Mouse (Mus musculus) limb, embryonic 13.5 days (tissue): ENCODE results near the gene Tmbim6. TPM values are rescaled to one million over a fixed set of nuclear protein-coding genes. Genes with fewer than 3 reads are reported as not detected.

Experiments used
- ATAC-seq: fragments of 200-750 bp; cut with Nextera tagmentation; 2 replicates; pipeline ENCODE4 v1.8.0; 2017; ENCODE audit warnings: low read depth, moderate number of reproducible peaks, moderate TSS enrichment; ENCODE audit not compliant: low FRiP score
- H3K27ac ChIP-seq: fragments of 300-500 bp; sonication (generic); 2 replicates; pipeline ENCODE4 v1.5.1; 2015; ENCODE audit warnings: inconsistent platforms, mild to moderate bottlenecking, moderate library complexity
- H3K27me3 ChIP-seq: fragments of 300-500 bp; sonication (generic); 2 replicates; pipeline ENCODE4 v1.6.1; 2015; ENCODE audit warnings: mild to moderate bottlenecking, inconsistent platforms
- H3K36me3 ChIP-seq: fragments of 300-500 bp; sonication (generic); 2 replicates; pipeline ENCODE4 v1.6.1; 2015; ENCODE audit warnings: inconsistent platforms, mild to moderate bottlenecking, moderate library complexity
- H3K4me1 ChIP-seq: fragments of 300-500 bp; sonication (generic); 2 replicates; pipeline ENCODE4 v1.6.1; 2015; ENCODE audit warnings: inconsistent platforms
- H3K4me2 ChIP-seq: fragments of 300-500 bp; sonication (generic); replicated peaks from 2 replicates; pipeline ENCODE4 v1.6.1; 2015; ENCODE audit warnings: inconsistent platforms, mild to moderate bottlenecking, moderate library complexity
- H3K4me3 ChIP-seq: fragments of 300-500 bp; sonication (generic); 2 replicates; pipeline ENCODE4 v1.5.1; 2015; ENCODE audit warnings: moderate library complexity, mild to moderate bottlenecking, inconsistent platforms
- H3K9ac ChIP-seq: fragments of 300-500 bp; sonication (generic); 2 replicates; pipeline ENCODE4 v1.6.1; 2015; ENCODE audit warnings: mild to moderate bottlenecking, inconsistent platforms
- H3K9me3 ChIP-seq: fragments of 300-500 bp; sonication (generic); 2 replicates; pipeline ENCODE4 v1.6.1; 2016; ENCODE audit warnings: inconsistent platforms
- WGBS: fragments of 180-500 bp; shearing (Covaris S2); methylation state at CpG from one replicate; pipeline ENCODE4 v1.1.7; 2015; 5-methylcytosine and 5-hydroxymethylcytosine counted together
- polyA plus RNA-seq: library from polyadenylated mRNA; unstranded; fragments of >200 nt; fragmentation: Nextera tagmentation; extraction: Ambion mirVana; gene quantifications from 2 replicates; pipeline ENCODE4 v1.2.1, GENCODE M21; 2015

Tmbim6 gene
- polyA plus RNA-seq, 1 experiment from 2014 or later: 298 TPM

- Histone ChIP-seq H3K9me3 (no peaks in the 10 kb centered on the region), H3K4me1 (peaks cover 4% of the 10 kb centered on the region; the same call in 1 of the 2 replicates), H3K36me3 (peaks cover 86% of the 10 kb centered on the region), H3K4me3 (no peak overlapping the region), H3K9ac (no peak overlapping the region), H3K27ac (no peak overlapping the region), H3K27me3 (no peaks in the 10 kb centered on the region), H3K4me2 (no peak overlapping the region)
- ATAC-seq: no peak
- 88% methylated on average over 9 of the region's 9 CpGs for WGBS
Measured at GRCm38 (mm10) chr15:99405150-99405549, 12.5 kb downstream of the Tmbim6 start.

- Histone ChIP-seq H3K4me3 (no peak overlapping the region), H3K9me3 (no peaks in the 10 kb centered on the region), H3K4me1 (no peaks in the 10 kb centered on the region), H3K27ac (no peak overlapping the region), H3K9ac (no peak overlapping the region), H3K27me3 (no peaks in the 10 kb centered on the region), H3K4me2 (no peak overlapping the region), H3K36me3 (peaks cover 92% of the 10 kb centered on the region)
- ATAC-seq: no peak
- 91% methylated on average over 15 of the region's 15 CpGs for WGBS
Measured at GRCm38 (mm10) chr15:99406986-99407570, 14.4 kb downstream of the Tmbim6 start.

GRCm38 (mm10) chr15:99408845-99409244 lies 16.2 kb downstream of the Tmbim6 start:
- no peaks in the 10 kb centered on the region for H3K27me3 ChIP-seq
- H3K36me3 ChIP-seq: peaks cover 74% of the 10 kb centered on the region
- no peak overlapping the region for H3K4me3 ChIP-seq
- ATAC-seq: no peak
- H3K4me1 ChIP-seq: no peaks in the 10 kb centered on the region
- H3K9me3 ChIP-seq: no peaks in the 10 kb centered on the region
- no peak overlapping the region for H3K9ac ChIP-seq
- 87% methylated on average over 9 of the region's 9 CpGs for WGBS
- H3K4me2 ChIP-seq: no peak overlapping the region
- no peak overlapping the region for H3K27ac ChIP-seq

GRCm38 (mm10) chr15:99411747-99412146 lies 19.1 kb downstream of the Tmbim6 start:
- peaks cover 45% of the 10 kb centered on the region for H3K36me3 ChIP-seq
- whole genome bisulfite sequencing: 52% methylated on average over 14 of the region's 14 CpGs
- no peak for ATAC-seq
- H3K4me2 ChIP-seq: no peak overlapping the region
- H3K9me3 ChIP-seq: no peaks in the 10 kb centered on the region
- peaks cover 4% of the 10 kb centered on the region; the same call in 1 of the 2 replicates for H3K4me1 ChIP-seq
- no peak overlapping the region for H3K27ac ChIP-seq
- H3K4me3 ChIP-seq: no peak overlapping the region
- no peak overlapping the region for H3K9ac ChIP-seq
- no peaks in the 10 kb centered on the region for H3K27me3 ChIP-seq

GRCm38 (mm10) chr15:99415793-99416192 lies 23.1 kb downstream of the Tmbim6 start:
- Histone ChIP-seq H3K27me3 (no peaks in the 10 kb centered on the region), H3K9me3 (no peaks in the 10 kb centered on the region), H3K4me3 (no peak overlapping the region), H3K9ac (no peak overlapping the region), H3K4me1 (peaks cover 24% of the 10 kb centered on the region), H3K27ac (no peak overlapping the region), H3K4me2 (no peak overlapping the region), H3K36me3 (peaks cover 5% of the 10 kb centered on the region; the same call in 1 of the 2 replicates)
- 19% methylated on average over 2 of the region's 2 CpGs for WGBS
- no peak for ATAC-seq

GRCm38 (mm10) chr15:99416348-99416882 lies 23.7 kb downstream of the Tmbim6 start:
- 20% methylated on average over 13 of the region's 13 CpGs for WGBS
- 0 out of 2 replicates have a peak overlapping the region, but pooled peaks have one; percentile 5 for H3K4me2 ChIP-seq
- no peaks in the 10 kb centered on the region for H3K27me3 ChIP-seq
- H3K36me3 ChIP-seq: peaks cover 1% of the 10 kb centered on the region; the same call in 1 of the 2 replicates
- no peak overlapping the region for H3K27ac ChIP-seq
- H3K9ac ChIP-seq: no peak overlapping the region
- no peak for ATAC-seq
- H3K9me3 ChIP-seq: no peaks in the 10 kb centered on the region
- H3K4me1 ChIP-seq: peaks cover 30% of the 10 kb centered on the region
- no peak overlapping the region for H3K4me3 ChIP-seq

GRCm38 (mm10) chr15:99416957-99417356 lies 24.3 kb downstream of the Tmbim6 start:
- H3K4me1 ChIP-seq: peaks cover 35% of the 10 kb centered on the region
- WGBS: 31% methylated on average over 4 of the region's 4 CpGs
- no peaks in the 10 kb centered on the region for H3K9me3 ChIP-seq
- no peak overlapping the region; the same call in 1 of the 2 replicates for H3K27ac ChIP-seq
- no peak overlapping the region for H3K9ac ChIP-seq
- peaks cover 7% of the 10 kb centered on the region for H3K36me3 ChIP-seq
- H3K27me3 ChIP-seq: no peaks in the 10 kb centered on the region
- no peak for ATAC-seq
- no peak overlapping the region for H3K4me2 ChIP-seq
- H3K4me3 ChIP-seq: no peak overlapping the region

GRCm38 (mm10) chr15:99417692-99418271 lies 25.1 kb downstream of the Tmbim6 start:
- H3K27me3 ChIP-seq: no peaks in the 10 kb centered on the region
- H3K36me3 ChIP-seq: peaks cover 15% of the 10 kb centered on the region
- H3K4me2 ChIP-seq: no peak overlapping the region; the same call in 1 of the 2 replicates
- H3K4me1 ChIP-seq: peaks cover 41% of the 10 kb centered on the region
- peak overlapping the region; percentile 28; the same call in 1 of the 2 replicates for H3K27ac ChIP-seq
- H3K9me3 ChIP-seq: no peaks in the 10 kb centered on the region
- no peak overlapping the region for H3K9ac ChIP-seq
- no peak overlapping the region for H3K4me3 ChIP-seq
- no peak for ATAC-seq
- 31% methylated on average over 17 of the region's 17 CpGs for WGBS

- no peaks in the 10 kb centered on the region for H3K27me3 ChIP-seq
- H3K4me2 ChIP-seq: peak overlapping the region; percentile 51
- WGBS: 17% methylated on average over 5 of the region's 5 CpGs
- ATAC-seq: no peak
- H3K4me1 ChIP-seq: peaks cover 41% of the 10 kb centered on the region
- 0 out of 2 replicates have a peak overlapping the region, but pooled peaks have one; percentile 14 for H3K4me3 ChIP-seq
- peak overlapping the region; percentile 95 for H3K27ac ChIP-seq
- H3K9me3 ChIP-seq: no peaks in the 10 kb centered on the region
- H3K9ac ChIP-seq: no peak overlapping the region
- H3K36me3 ChIP-seq: peaks cover 38% of the 10 kb centered on the region
Measured at GRCm38 (mm10) chr15:99420101-99420500, 27.4 kb downstream of the Tmbim6 start.

GRCm38 (mm10) chr15:99420521-99421014 lies 27.9 kb downstream of the Tmbim6 start:
- H3K9me3 ChIP-seq: no peaks in the 10 kb centered on the region
- H3K27me3 ChIP-seq: no peaks in the 10 kb centered on the region
- 0 out of 2 replicates have a peak overlapping the region, but pooled peaks have one; percentile 2 for H3K9ac ChIP-seq
- H3K36me3 ChIP-seq: peaks cover 43% of the 10 kb centered on the region
- WGBS: 6% methylated on average over 12 of the region's 12 CpGs
- H3K27ac ChIP-seq: peak overlapping the region; percentile 95
- H3K4me3 ChIP-seq: peak overlapping the region; percentile 14; the same call in 1 of the 2 replicates
- peak; percentile 89 for ATAC-seq
- peak overlapping the region; percentile 51 for H3K4me2 ChIP-seq
- peaks cover 41% of the 10 kb centered on the region for H3K4me1 ChIP-seq

GRCm38 (mm10) chr15:99421152-99421551 lies 28.5 kb downstream of the Tmbim6 start:
- ATAC-seq: no peak; the same call in none of the 2 replicates
- H3K4me2 ChIP-seq: peak overlapping the region; percentile 51

GRCm38 (mm10) chr15:99421676-99422075 lies 29.0 kb downstream of the Tmbim6 start:
- WGBS: 82% methylated on average over 8 of the region's 8 CpGs
- ATAC-seq: no peak
- no peaks in the 10 kb centered on the region for H3K27me3 ChIP-seq
- H3K4me1 ChIP-seq: peaks cover 38% of the 10 kb centered on the region
- H3K9ac ChIP-seq: no peak overlapping the region
- H3K4me2 ChIP-seq: no peak overlapping the region
- peaks cover 54% of the 10 kb centered on the region for H3K36me3 ChIP-seq
- peak overlapping the region; percentile 95 for H3K27ac ChIP-seq
- H3K9me3 ChIP-seq: no peaks in the 10 kb centered on the region
- H3K4me3 ChIP-seq: no peak overlapping the region

More at GRCm38 (mm10) chr15:99421152-99421551, 28.5 kb downstream of the Tmbim6 start:
- Histone ChIP-seq H3K36me3 (peaks cover 49% of the 10 kb centered on the region), H3K4me1 (peaks cover 40% of the 10 kb centered on the region), H3K4me3 (0 out of 2 replicates have a peak overlapping the region, but pooled peaks have one; percentile 14), H3K9ac (no peak overlapping the region), H3K27me3 (no peaks in the 10 kb centered on the region), H3K27ac (peak overlapping the region; percentile 95), H3K9me3 (no peaks in the 10 kb centered on the region)
- 58% methylated on average over 9 of the region's 9 CpGs for WGBS
